Mouse (Mus musculus): Measurements from ENCODE around the gene Lactbl1.

The Lactbl1 gene

DNA sequence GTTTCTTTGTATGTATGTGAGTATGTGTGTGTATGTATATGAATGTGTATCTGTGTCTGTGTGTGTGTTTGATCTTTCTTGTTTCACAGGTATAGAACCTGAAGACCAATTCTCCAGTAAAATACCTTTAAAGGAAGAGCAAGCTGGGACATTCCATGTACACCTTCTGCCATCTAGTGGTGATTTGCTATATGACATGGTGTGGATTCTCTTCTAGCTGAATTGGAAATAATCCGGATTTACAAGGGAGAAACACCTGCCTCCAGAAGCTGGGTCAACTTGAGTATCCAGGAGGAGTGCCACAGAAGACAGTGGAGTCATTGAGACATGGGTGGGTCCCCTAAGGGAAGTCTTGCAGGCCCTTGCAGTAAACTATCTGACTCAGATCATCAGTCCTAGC, 1.1 kb upstream of the Lactbl1 start:
- TF ChIP-seq GATA4 (IDR thresholded peaks at IDR 0.05; ENCODE audit: insufficient replicate concordance, low read length), result no peak

DNA sequence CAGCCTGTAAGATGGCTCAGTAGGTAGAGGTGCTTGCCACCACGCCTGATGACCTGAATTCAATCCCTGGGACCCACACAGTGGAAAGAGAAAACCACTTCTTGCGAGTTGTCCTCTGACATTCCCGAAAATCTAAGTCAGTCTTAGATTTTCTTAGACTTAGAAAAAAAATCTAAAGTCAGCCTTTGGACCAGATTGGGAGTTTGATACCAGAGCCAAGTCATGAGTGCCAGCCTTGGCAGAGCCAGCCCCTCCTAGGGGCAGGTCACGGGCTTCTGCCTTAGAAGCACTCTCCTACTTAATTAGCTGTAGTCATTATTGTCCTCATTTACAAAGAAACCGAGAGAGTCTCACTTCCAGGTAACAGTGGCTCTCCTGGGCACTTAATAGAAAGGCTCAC, 465 bp upstream of the Lactbl1 start:
- TF ChIP-seq GATA4 (IDR thresholded peaks at IDR 0.05; ENCODE audit: insufficient replicate concordance, low read length), result no peak

DNA sequence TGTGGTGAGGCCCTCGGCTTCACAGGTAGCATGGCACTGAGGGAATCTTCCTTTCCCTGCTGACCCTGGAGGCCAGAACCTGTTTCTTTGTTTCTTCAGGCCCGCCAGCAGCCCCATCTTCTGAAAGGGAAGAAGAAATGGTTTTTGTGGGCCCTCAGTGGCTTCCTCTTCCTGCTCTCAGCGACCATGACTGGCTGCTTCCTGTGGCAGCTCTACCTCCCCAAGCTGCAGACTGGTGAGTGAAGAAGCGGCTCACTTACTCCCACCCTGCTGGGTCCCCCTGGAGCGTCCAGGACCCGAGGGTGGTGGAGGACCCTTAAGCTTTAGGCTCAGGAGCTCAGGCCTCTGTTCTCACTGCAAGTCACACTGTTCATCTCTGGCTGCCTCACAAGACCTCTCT, 4.2 kb downstream of the Lactbl1 start:
- no peak for TF ChIP-seq GATA4 (IDR thresholded peaks at IDR 0.05; ENCODE audit: insufficient replicate concordance, low read length)

DNA sequence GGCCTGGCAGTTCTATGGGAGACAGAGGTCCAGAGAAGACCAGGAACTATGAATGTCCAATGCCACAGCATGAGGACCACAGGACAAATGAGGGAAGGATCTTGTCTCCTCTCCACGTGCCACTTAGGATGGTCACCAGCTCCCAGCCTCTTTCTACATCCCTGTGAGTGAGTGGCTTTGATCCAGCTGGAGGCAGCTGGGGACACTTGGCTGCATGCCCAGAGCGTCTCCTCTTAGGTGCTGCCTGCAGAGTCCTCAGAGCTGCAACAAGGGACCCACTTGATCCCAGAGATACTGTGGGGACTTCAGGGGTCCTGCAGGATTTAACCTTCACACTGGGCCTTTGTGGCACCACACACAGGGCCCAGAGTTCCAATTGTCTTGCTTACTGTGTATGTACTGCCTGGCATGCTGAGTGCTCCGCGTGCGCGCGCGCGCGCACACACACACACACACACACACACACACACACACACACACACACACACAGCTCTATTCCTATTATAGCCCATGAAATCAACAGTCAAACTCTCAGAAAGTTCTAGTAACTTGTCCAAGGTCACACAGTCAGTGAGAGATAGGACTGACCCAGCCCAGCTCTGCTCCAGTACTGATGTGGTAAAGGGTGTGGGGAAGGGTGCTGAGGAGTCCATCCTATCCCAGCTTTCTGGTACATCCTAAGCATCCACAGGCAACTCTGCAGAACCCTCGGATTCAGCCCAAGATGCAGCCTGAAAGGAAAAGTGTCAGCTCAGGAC, 9.0 kb downstream of the Lactbl1 start:
- TF ChIP-seq GATA4 (IDR thresholded peaks at IDR 0.05; ENCODE audit: insufficient replicate concordance, low read length), result no peak

DNA sequence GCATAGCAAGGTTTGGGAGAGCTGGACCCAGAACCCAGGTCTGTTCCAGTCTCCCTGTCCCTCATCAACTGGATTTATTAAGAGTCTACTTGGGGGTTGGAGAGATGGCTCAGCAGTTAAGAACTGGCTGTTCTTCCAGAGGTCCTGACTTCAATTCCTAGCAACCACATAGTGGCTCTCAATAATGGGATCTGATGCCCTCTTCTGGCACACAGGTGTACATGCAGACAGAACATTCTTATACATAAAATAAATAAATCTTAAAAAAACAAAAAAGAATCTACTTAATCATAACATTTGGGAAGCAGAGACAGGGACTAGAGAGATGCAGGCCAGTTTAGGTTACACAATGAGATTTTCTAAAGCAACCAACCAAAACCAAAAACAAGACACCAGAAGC, 13.6 kb downstream of the Lactbl1 start:
- TF ChIP-seq GATA4 (IDR thresholded peaks at IDR 0.05; ENCODE audit: insufficient replicate concordance, low read length), result no peak

DNA sequence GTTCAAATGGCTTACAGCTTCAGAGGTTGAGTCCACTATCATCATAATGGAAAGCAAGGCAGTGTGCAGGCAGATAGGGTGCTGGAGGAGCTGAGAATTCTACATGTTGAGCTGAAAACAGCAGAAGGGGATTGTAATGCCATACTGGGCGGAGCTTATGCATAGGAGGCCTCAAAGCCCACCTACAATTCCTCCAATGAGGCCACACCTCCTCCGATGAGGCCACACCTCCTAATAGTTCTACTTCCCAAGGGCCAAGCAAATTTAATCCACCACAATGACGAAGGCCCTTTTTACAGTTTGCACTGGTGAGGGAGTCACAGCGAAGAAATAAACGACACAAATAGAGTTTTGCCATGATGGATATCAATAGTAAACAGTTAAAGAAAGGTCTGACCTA, 14.1 kb downstream of the Lactbl1 start:
- TF ChIP-seq GATA4 (IDR thresholded peaks at IDR 0.05; ENCODE audit: insufficient replicate concordance, low read length), result no peak

DNA sequence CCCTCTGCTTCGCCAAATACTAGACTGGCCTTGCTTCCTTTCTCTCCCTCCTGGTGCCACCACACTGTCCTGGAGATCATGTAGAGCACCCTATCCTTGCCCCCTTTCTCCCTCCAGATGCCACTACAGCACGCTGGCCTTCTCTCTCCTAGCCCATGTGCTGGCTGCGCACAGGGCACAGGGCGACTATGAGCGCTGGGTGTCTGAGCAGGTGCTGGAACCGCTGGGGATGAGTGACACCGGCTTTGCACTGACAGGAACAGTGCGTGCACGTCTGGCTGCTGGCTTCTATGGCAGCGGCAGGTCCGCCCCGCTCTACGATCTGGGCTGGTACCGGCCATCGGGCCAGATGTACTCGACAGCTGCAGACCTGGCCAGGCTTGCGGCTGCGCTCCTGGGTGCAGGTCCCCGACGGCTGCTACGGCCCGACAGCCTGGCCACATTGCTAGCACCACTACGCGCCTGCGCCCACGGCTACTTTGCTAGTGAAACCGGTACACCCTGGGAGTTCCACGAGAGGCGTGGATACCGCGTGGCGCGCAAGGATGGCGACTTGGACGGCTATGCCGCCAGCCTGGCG, 14.7 kb downstream of the Lactbl1 start:
- no peak for TF ChIP-seq GATA4 (IDR thresholded peaks at IDR 0.05; ENCODE audit: insufficient replicate concordance, low read length)

DNA sequence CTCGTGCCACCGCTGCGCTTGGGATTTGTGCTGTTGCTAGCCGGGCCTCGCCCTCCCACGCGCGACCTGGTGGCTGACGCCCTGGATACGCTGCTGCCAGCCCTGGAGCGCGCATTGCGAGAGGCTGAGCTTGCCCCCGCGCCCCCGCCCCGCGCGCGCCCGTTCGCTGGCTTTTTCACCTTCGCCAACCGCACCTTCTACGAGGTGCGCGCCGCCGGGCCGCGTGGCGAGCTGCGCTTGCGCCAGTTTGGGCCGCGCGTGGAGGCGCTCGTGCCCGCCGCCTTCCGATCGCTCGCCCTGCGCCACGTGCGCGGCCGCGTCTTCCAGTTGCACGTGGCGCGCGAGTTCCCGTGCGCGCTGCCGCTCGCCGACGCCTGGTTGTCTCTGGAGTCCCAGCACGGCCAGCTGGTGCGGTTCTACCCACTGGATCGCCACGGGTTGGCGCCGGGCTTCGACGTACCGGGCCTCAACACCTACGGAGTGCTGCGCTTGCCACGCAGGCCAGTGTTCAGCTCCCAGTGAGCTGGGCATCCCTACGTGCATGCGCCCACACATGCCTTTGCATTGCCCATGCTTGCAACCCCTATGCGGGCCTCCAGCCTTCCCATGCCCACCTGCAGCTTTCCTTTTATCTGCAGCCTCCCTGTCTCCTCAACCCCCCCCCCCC, 15.3 kb downstream of the Lactbl1 start:
- no peak for TF ChIP-seq GATA4 (IDR thresholded peaks at IDR 0.05; ENCODE audit: insufficient replicate concordance, low read length)

DNA sequence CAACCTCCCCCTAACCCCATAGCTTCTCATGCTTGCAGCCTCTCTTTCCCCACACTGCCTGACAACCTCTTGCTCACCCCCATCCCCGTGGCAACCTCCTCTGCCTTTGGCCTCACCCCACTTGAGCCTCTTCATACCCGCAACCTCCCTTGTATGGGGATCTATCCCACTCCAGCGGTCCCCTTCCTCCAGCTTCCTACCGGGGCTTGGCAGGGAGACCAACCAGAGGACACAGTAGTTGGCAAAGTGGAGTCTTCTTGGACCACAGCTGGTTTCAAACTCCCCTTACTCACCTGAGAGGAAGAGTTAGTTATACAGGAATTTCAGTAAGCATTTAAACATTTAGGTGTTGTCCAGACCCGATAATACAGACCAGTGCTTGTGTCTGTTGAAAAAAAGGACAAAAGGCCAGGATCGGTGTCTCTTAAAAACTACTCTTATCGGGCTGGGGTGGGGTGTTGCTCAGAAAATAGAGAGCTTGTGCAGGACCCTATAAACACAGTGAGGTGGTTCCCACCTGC, 15.9 kb downstream of the Lactbl1 start:
- TF ChIP-seq GATA4 (IDR thresholded peaks at IDR 0.05; ENCODE audit: insufficient replicate concordance, low read length), result no peak

DNA sequence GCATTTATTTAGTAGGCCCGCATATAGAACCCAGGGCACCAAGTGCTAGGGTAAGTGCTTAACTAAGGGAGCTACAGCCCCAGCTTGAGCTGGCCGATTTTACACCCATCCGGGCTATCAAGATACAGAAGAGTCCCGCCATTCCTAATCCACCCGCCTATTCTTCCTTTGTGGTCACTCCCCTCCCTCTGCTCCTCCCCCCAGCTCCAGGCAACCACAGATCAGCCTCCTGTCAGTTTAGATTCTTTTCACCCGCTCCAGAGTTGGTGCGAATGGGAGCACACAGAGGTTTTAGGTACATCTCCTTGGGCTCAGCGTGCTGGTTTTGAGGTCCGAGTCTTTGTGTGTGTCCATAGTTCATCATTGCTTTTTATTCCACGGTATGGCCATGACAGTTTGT, 16.5 kb downstream of the Lactbl1 start:
- no peak for TF ChIP-seq GATA4 (IDR thresholded peaks at IDR 0.05; ENCODE audit: insufficient replicate concordance, low read length)

DNA sequence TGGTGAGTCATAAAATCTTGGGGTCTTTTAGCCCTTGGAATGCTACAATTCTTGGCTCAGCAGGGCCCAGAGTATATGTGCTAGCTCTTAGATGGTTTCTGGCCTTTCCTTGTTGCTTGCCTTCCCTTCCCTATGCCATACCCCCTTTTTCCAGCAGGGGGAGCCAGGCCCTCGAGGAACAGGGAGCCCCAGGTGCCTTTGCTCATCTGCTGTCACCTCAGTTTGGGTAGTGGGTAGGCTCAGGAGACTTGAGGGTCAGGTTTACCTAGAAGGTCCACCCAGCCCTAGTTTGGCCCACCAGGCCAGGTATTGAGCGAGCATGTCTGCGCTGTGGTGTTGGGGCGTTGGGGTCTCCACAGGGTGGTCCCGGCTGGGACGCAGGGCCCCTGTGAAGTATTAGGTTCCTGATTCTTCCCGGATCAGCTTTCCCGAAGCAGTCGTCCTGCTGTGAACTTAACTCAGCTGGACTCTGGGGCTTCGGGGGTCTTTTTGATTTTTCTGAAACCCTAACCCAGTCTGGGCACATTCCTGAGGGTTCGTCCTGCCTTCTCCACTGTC, 26.6 kb downstream of the Lactbl1 start:
- no peak for TF ChIP-seq GATA4 (IDR thresholded peaks at IDR 0.05; ENCODE audit: insufficient replicate concordance, low read length)

DNA sequence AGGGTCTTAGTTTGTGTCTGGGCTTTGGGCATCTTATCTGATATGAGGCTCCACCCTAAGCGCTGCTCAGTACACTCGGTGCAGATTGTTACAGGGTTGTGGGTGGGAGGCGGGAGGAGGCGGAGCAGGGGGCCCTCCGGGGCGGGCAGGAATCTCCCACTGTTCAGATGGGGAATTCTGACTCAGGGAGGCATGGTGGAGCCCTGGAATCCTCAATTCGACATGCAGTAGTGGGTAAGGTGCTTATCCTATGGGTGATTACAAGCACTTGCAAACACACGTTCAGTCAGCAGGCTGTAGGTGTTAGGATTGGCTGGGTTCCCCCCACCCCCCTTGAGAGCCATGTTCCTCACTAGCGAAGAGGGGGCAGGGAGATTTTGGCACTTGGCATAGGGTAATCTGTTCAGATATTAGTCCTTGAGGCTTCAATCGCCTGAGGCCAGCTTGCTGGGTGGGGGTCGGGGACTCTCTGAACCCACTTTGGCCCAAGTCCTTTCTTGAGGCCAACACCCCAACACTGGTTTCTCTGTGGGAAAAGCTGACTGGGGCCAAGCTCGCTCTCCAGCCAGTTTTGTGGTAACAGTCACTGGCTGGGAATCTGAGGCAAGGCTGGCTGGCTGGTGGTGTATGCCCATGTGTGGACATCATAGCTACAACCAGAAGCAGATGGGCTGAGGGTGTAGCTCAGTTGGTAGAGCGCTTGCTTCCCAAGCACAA, 27.2 kb downstream of the Lactbl1 start:
- no peak for TF ChIP-seq GATA4 (IDR thresholded peaks at IDR 0.05; ENCODE audit: insufficient replicate concordance, low read length)

DNA sequence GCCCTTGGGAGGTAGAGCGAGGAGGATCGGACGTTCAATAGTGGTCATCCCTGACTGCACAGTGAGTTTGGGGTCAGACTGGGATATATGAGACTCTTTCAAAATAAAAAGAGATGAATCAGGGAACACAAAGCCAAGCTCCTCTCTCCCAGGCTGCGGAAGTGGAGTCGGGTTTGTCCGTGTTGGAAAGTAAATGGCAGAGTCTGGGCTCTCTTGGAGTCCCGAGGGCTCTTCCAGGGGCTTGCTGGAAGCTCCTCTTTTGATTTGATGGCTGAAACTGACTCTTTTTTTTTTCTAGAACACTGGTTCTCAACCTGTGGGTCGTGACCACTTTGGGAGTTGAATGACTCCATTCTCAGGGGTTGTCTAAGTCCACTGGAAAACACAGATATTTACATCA, 27.8 kb downstream of the Lactbl1 start:
- no peak for TF ChIP-seq GATA4 (IDR thresholded peaks at IDR 0.05; ENCODE audit: insufficient replicate concordance, low read length)

DNA sequence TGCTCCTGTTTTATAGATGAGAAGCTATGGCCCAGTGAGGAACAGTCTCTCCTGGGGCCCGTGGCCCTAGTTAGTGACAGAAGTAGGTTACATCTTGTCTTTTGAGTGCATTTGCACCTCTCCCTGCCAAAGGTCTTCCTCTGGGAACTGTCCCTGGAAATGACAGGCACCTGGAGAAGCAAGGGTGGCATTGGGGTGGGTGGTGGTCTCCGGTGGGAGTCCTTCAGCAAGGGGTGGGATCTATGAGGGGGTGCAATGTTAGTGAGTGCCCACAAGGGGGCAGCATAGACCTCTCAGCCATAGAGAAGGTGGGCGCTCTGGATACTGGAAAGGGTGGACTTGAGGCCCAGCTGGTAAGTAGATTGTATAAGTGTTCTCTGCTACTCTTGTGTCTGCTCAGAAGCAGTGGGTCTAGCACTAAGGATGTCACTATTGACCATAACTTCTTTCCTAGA, 29.0 kb downstream of the Lactbl1 start:
- no peak for TF ChIP-seq GATA4 (IDR thresholded peaks at IDR 0.05; ENCODE audit: insufficient replicate concordance, low read length)

DNA sequence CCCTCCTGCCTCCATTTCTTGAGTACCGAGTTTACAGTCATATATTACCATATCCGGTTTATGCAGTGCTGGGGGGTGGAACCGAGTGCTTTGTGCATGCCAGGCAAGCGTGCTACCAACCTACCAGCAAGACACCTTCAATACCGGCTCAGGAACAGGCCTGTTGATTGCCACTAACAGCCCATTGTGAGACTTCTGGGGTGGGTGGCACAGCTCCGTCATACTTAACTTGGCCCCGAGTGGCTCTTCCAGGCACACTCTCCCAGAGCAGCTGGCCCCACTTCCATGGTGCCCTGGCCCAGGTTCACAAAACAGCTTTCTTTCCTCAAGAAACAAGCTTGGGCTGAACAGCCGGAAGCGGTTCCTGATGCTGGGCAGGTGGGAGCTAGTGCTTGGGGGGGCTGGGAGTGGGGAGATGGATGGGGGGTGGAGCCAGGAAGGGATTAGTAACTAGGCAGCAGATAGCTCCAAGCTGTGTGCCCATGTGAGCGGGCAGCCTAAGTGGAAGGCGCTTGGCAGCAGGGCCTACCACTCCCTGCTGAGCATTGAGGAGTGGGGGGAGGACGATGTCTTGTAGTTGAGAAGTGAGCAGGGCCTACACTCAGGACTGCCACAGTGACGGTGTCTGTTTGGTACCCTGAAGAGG, 29.6 kb downstream of the Lactbl1 start:
- no peak for TF ChIP-seq GATA4 (IDR thresholded peaks at IDR 0.05; ENCODE audit: insufficient replicate concordance, low read length)

All from liver, adult (tissue).